Mouse (Mus musculus): ENCODE results near the gene Sec16a. TPM values are rescaled to one million over a fixed set of nuclear protein-coding genes. Genes with fewer than 3 reads are reported as not detected.

Sec16a gene
- polyA plus RNA-seq, 1 experiment from 2014 or later = 40.5 TPM

GRCm38 (mm10) chr2:26486264-26486810, 41.3 kb upstream of the Sec16a start:
- 13% methylated on average over 5 of the region's 5 CpGs for WGBS
- ATAC-seq (ENCODE audit: insufficient read depth, low FRiP score, low TSS enrichment) = no peak; the same call in 1 of the 2 replicates
- Histone ChIP-seq H3K4me2 (ENCODE audit: low read depth) (peak overlapping the region; percentile 44), H3K27me3 (ENCODE audit: control insufficient read depth, insufficient read depth, low read length) (no peaks in the 10 kb centered on the region), H3K36me3 (ENCODE audit: control insufficient read depth, insufficient read depth, low read length) (peaks cover 8% of the 10 kb centered on the region), H3K4me3 (ENCODE audit: low read depth, low read length) (0 out of 2 replicates have a peak overlapping the region, but pooled peaks have one; percentile 0), H3K9ac (ENCODE audit: low read length) (peak overlapping the region; percentile 47), H3K9me3 (ENCODE audit: control insufficient read depth, low read length) (no peaks in the 10 kb centered on the region), H3K4me1 (ENCODE audit: control insufficient read depth, insufficient read depth, low read length) (peaks cover 83% of the 10 kb centered on the region), H3K27ac (ENCODE audit: low read depth, low read length) (peak overlapping the region; percentile 95)
- no peak for DNase-seq (ENCODE audit: low spot score)

- Histone ChIP-seq H3K9ac (ENCODE audit: low read length) (peak overlapping the region; percentile 47), H3K36me3 (ENCODE audit: control insufficient read depth, insufficient read depth, low read length) (peaks cover 11% of the 10 kb centered on the region), H3K4me2 (ENCODE audit: low read depth) (peak overlapping the region; percentile 44), H3K9me3 (ENCODE audit: control insufficient read depth, low read length) (no peaks in the 10 kb centered on the region), H3K4me3 (ENCODE audit: low read depth, low read length) (no peak overlapping the region), H3K27me3 (ENCODE audit: control insufficient read depth, insufficient read depth, low read length) (no peaks in the 10 kb centered on the region), H3K4me1 (ENCODE audit: control insufficient read depth, insufficient read depth, low read length) (peaks cover 77% of the 10 kb centered on the region), H3K27ac (ENCODE audit: low read depth, low read length) (peak overlapping the region; percentile 95)
- ATAC-seq (ENCODE audit: insufficient read depth, low FRiP score, low TSS enrichment) (peak; percentile 25; the same call in 1 of the 2 replicates), DNase-seq (ENCODE audit: low spot score) (peak; percentile 78)
- 9% methylated on average over 7 of the region's 7 CpGs for WGBS
These were observed 40.7 kb upstream of the Sec16a start for GRCm38 (mm10) chr2:26485710-26486109.

- Histone ChIP-seq H3K27me3 (ENCODE audit: control insufficient read depth, insufficient read depth, low read length) (no peaks in the 10 kb centered on the region), H3K4me2 (ENCODE audit: low read depth) (peak overlapping the region; percentile 30; the same call in 1 of the 2 replicates), H3K4me3 (ENCODE audit: low read depth, low read length) (no peak overlapping the region), H3K27ac (ENCODE audit: low read depth, low read length) (peak overlapping the region; percentile 95), H3K36me3 (ENCODE audit: control insufficient read depth, insufficient read depth, low read length) (peaks cover 15% of the 10 kb centered on the region), H3K4me1 (ENCODE audit: control insufficient read depth, insufficient read depth, low read length) (peaks cover 73% of the 10 kb centered on the region), H3K9ac (ENCODE audit: low read length) (peak overlapping the region; percentile 33; the same call in 1 of the 2 replicates), H3K9me3 (ENCODE audit: control insufficient read depth, low read length) (no peaks in the 10 kb centered on the region)
- no peak for DNase-seq (ENCODE audit: low spot score)
- WGBS = 69% methylated on average over 9 of the region's 9 CpGs
- ATAC-seq (ENCODE audit: insufficient read depth, low FRiP score, low TSS enrichment) = peak; percentile 0; the same call in 1 of the 2 replicates
These were observed 40.3 kb upstream of the Sec16a start for GRCm38 (mm10) chr2:26485278-26485677.

- ATAC-seq (ENCODE audit: insufficient read depth, low FRiP score, low TSS enrichment) (no peak), DNase-seq (ENCODE audit: low spot score) (no peak)
- Histone ChIP-seq H3K4me3 (ENCODE audit: low read depth, low read length) (no peak overlapping the region), H3K4me1 (ENCODE audit: control insufficient read depth, insufficient read depth, low read length) (peaks cover 68% of the 10 kb centered on the region), H3K9me3 (ENCODE audit: control insufficient read depth, low read length) (no peaks in the 10 kb centered on the region), H3K9ac (ENCODE audit: low read length) (no peak overlapping the region), H3K27ac (ENCODE audit: low read depth, low read length) (0 out of 2 replicates have a peak overlapping the region, but pooled peaks have one; percentile 34), H3K36me3 (ENCODE audit: control insufficient read depth, insufficient read depth, low read length) (peaks cover 21% of the 10 kb centered on the region), H3K27me3 (ENCODE audit: control insufficient read depth, insufficient read depth, low read length) (no peaks in the 10 kb centered on the region), H3K4me2 (ENCODE audit: low read depth) (no peak overlapping the region)
- WGBS = 87% methylated on average over 10 of the region's 10 CpGs
These were observed 39.2 kb upstream of the Sec16a start for GRCm38 (mm10) chr2:26484169-26484568.

GRCm38 (mm10) chr2:26483230-26483869, 38.3 kb upstream of the Sec16a start:
- ATAC-seq (ENCODE audit: insufficient read depth, low FRiP score, low TSS enrichment) (no peak), DNase-seq (ENCODE audit: low spot score) (no peak)
- Histone ChIP-seq H3K36me3 (ENCODE audit: control insufficient read depth, insufficient read depth, low read length) (peaks cover 24% of the 10 kb centered on the region), H3K27me3 (ENCODE audit: control insufficient read depth, insufficient read depth, low read length) (no peaks in the 10 kb centered on the region), H3K4me1 (ENCODE audit: control insufficient read depth, insufficient read depth, low read length) (peaks cover 65% of the 10 kb centered on the region), H3K27ac (ENCODE audit: low read depth, low read length) (peak overlapping the region; percentile 54; the same call in 1 of the 2 replicates), H3K9me3 (ENCODE audit: control insufficient read depth, low read length) (no peaks in the 10 kb centered on the region), H3K4me3 (ENCODE audit: low read depth, low read length) (no peak overlapping the region), H3K9ac (ENCODE audit: low read length) (no peak overlapping the region), H3K4me2 (ENCODE audit: low read depth) (no peak overlapping the region)
- 65% methylated on average over 13 of the region's 13 CpGs for WGBS

- DNase-seq (ENCODE audit: low spot score) = no peak
- Histone ChIP-seq H3K4me1 (ENCODE audit: control insufficient read depth, insufficient read depth, low read length) (peaks cover 63% of the 10 kb centered on the region), H3K9ac (ENCODE audit: low read length) (no peak overlapping the region), H3K27ac (ENCODE audit: low read depth, low read length) (peak overlapping the region; percentile 54; the same call in 1 of the 2 replicates), H3K4me3 (ENCODE audit: low read depth, low read length) (no peak overlapping the region), H3K27me3 (ENCODE audit: control insufficient read depth, insufficient read depth, low read length) (no peaks in the 10 kb centered on the region), H3K36me3 (ENCODE audit: control insufficient read depth, insufficient read depth, low read length) (peaks cover 27% of the 10 kb centered on the region), H3K9me3 (ENCODE audit: control insufficient read depth, low read length) (no peaks in the 10 kb centered on the region), H3K4me2 (ENCODE audit: low read depth) (no peak overlapping the region)
- no peak for ATAC-seq (ENCODE audit: insufficient read depth, low FRiP score, low TSS enrichment)
- WGBS = 93% methylated on average over 3 of the region's 3 CpGs
These were observed 37.8 kb upstream of the Sec16a start for GRCm38 (mm10) chr2:26482824-26483223.

- no peaks in the 10 kb centered on the region for H3K27me3 ChIP-seq (ENCODE audit: control insufficient read depth, insufficient read depth, low read length)
- peaks cover 30% of the 10 kb centered on the region for H3K36me3 ChIP-seq (ENCODE audit: control insufficient read depth, insufficient read depth, low read length)
- H3K9me3 ChIP-seq (ENCODE audit: control insufficient read depth, low read length) = no peaks in the 10 kb centered on the region
- no peak overlapping the region for H3K9ac ChIP-seq (ENCODE audit: low read length)
- H3K4me2 ChIP-seq (ENCODE audit: low read depth) = no peak overlapping the region
- H3K4me1 ChIP-seq (ENCODE audit: control insufficient read depth, insufficient read depth, low read length) = peaks cover 58% of the 10 kb centered on the region
- 75% methylated on average over 10 of the region's 10 CpGs for WGBS
- H3K4me3 ChIP-seq (ENCODE audit: low read depth, low read length) = no peak overlapping the region
- ATAC-seq (ENCODE audit: insufficient read depth, low FRiP score, low TSS enrichment) (no peak), DNase-seq (ENCODE audit: low spot score) (no peak)
- H3K27ac ChIP-seq (ENCODE audit: low read depth, low read length) = no peak overlapping the region
These were observed 36.9 kb upstream of the Sec16a start for GRCm38 (mm10) chr2:26481724-26482495.

- WGBS = 92% methylated on average over 12 of the region's 12 CpGs
- Histone ChIP-seq H3K27ac (ENCODE audit: low read depth, low read length) (no peak overlapping the region), H3K4me2 (ENCODE audit: low read depth) (no peak overlapping the region), H3K36me3 (ENCODE audit: control insufficient read depth, insufficient read depth, low read length) (peaks cover 36% of the 10 kb centered on the region), H3K4me1 (ENCODE audit: control insufficient read depth, insufficient read depth, low read length) (peaks cover 54% of the 10 kb centered on the region), H3K4me3 (ENCODE audit: low read depth, low read length) (no peak overlapping the region), H3K9me3 (ENCODE audit: control insufficient read depth, low read length) (no peaks in the 10 kb centered on the region), H3K9ac (ENCODE audit: low read length) (no peak overlapping the region), H3K27me3 (ENCODE audit: control insufficient read depth, insufficient read depth, low read length) (no peaks in the 10 kb centered on the region)
- no peak for DNase-seq (ENCODE audit: low spot score)
- ATAC-seq (ENCODE audit: insufficient read depth, low FRiP score, low TSS enrichment) = no peak
These were observed 35.9 kb upstream of the Sec16a start for GRCm38 (mm10) chr2:26480911-26481310.
